Mouse (Mus musculus) cortical plate, adult 2 months (tissue): Measurements from ENCODE around the gene Misp. TPM values are rescaled to one million over a fixed set of nuclear protein-coding genes. Genes with fewer than 3 reads are reported as not detected.

Source experiments
- H3K27ac ChIP-seq: fragments of 200-500 bp; 2 replicates; pipeline ENCODE4 v1.5.1; 2012; ENCODE audit warnings: low read length, control low read depth, inconsistent platforms; ENCODE audit not compliant: insufficient read depth
- H3K4me1 ChIP-seq: fragments of 200-500 bp; 2 replicates; pipeline ENCODE4 v1.6.1; 2011; ENCODE audit warnings: low read length; ENCODE audit not compliant: control insufficient read depth, insufficient read depth
- H3K4me3 ChIP-seq: fragments of 200-500 bp; 2 replicates; pipeline ENCODE4 v1.5.1; 2011; ENCODE audit warnings: mild to moderate bottlenecking, low read length, control low read depth; ENCODE audit not compliant: insufficient read depth
- CTCF ChIP-seq: fragments of 200-500 bp; IDR thresholded peaks from 2 replicates; pipeline ENCODE4 v1.5.1; 2011; ENCODE audit warnings: mild to moderate bottlenecking, control low read depth, low read length; ENCODE audit not compliant: insufficient read depth; ENCODE audit errors: extremely low read depth
- POLR2A ChIP-seq: fragments of 200-500 bp; IDR thresholded peaks from 2 replicates; pipeline ENCODE4 v1.6.1; 2011; ENCODE audit warnings: mild to moderate bottlenecking, low read length, control low read depth; ENCODE audit not compliant: insufficient read depth; ENCODE audit errors: extremely low read depth
- polyA plus RNA-seq: library from polyadenylated mRNA; depleted of rRNA; stranded (reverse); fragments of >200 nt; gene quantifications from 2 replicates; pipeline ENCODE4 v1.2.3, GENCODE M21; 2012

Gene Misp
- polyA plus RNA-seq, 1 experiment = 0.21 TPM

DNA sequence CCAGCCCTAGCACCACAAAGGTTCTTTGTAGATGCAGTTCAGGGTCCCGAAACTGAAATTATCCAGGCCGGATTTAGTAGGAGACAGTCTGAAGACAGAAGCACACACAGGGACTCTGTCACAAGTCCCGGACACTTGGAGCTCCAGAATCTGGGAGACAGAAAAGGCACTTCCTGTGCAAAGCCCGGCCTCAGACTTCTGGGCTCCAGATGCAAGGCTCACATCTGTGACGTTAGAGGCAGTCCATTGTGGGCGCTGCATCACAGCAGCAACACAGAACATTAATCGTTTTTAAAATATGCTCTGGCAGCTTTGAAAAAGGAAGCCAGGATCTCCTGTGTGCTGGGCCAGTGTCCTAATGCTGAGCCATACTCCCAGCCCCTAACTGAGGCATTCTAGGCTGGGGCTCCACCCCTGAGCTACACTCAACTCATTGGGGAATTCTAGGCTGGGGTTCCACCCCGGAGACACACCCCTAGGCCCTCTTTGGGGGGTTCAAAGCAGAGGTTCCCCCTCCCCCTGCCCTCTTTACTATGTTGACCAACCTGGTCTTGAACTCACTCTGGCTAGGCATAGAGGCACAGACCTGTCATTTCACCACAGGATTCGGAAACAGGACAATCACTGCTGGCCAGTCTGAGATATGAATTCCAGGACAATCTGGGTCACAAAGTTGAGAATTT, 31.5 kb downstream of the Misp start:
- H3K4me3 ChIP-seq = no peak overlapping the region
- peak overlapping the region; percentile 81 for H3K27ac ChIP-seq
- peaks cover 17% of the 10 kb centered on the region for H3K4me1 ChIP-seq
- no peak for TF ChIP-seq POLR2A
- TF ChIP-seq CTCF = no peak

DNA sequence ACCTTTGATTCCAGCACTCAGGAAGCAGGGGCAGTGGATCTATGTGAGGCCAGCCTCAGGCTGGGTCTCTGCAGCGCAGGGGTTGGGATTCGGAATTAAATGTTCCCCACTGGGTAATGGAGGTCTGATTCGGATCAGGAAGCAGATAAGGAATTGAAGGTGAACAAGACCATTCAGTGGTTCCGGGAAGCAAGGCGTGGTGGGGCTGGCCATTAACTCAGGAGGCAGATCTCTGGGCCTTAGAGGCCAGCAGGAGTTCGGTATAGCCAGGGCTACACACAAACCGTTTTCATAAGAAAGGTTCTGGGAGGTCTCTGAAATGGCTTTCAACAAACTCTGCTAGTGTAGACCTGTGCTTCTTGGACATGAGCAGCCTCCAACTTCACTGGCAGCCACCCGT, 32.0 kb downstream of the Misp start:
- H3K4me1 ChIP-seq = peaks cover 22% of the 10 kb centered on the region
- H3K4me3 ChIP-seq = peak overlapping the region; percentile 37
- H3K27ac ChIP-seq = peak overlapping the region; percentile 81
- TF ChIP-seq POLR2A = no peak
- no peak for TF ChIP-seq CTCF

DNA sequence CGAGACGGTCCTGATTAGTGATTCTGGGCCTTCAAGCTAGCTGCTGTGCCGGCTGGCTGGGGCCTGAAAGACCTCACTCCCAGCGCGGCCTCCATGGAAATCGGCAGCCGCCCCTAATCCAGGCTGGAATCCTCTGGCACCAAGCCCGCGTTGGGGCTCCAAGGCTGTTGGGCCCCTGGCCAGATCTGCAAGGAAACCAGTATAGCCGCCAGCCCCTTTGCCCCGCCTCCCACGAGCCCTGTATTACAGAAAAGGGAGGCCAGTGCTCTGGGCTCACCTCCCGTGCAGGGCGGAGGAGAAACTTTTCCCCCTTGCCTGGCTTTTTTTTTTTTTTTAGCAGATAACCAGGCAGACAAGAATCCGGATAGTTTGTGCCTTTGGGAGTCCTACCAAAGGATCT, 32.6 kb downstream of the Misp start:
- H3K4me1 ChIP-seq = peaks cover 23% of the 10 kb centered on the region
- peak overlapping the region; percentile 81 for H3K27ac ChIP-seq
- no peak for TF ChIP-seq CTCF
- TF ChIP-seq POLR2A = no peak
- peak overlapping the region; percentile 37 for H3K4me3 ChIP-seq

DNA sequence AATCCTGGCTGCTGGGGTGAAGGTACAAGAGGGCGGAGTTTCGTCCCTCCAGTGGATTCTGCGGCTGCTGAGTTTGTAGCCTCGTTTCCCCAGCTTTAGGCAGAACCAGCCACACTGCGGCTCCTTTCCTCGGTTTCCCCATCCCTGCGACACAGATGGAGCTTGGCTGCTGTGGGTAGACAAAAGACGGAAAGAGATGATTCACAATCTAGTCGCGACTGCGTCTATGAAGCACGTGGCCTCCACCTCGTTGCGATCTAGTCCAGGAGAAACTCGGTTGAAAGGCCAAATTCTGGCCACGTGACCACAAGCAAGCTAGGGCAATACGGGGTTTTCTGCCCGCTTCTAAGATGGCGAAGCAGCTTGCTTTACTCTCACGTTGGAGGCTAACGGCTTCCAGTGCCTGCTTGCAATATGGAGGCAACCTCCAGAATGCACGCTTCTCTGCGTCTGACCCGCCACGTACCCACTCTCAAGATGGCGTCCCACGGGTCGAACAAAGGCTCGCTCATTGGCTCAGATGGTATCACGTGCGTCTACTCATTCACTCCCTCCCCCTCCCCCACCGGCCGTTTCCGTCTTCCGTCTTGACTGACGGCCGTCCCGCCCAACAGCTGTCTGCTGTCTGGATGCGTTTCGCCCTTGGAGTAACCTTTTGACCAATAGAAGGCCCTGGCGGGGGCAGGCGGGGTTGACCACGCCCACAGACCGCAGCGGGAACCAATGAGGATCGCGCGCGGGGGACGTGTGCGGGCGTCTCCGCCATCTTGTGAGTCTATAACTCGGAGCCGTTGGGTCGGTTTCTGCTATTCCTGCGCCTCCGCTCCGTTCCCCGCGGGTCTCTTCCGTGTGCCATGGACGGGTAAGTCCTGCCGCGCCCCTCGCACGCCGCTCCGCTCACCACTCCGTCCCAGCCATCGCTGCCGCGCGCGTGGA, 33.3 kb downstream of the Misp start, which contains the start of gene Ptbp1:
Gene Ptbp1, plus strand, starts transcription at position 568 of the 936 bp plus-strand sequence.
- peak within 1 kb of the TSS; percentile 86 for H3K4me3 ChIP-seq
- H3K4me1 ChIP-seq = peaks cover 23% of the 10 kb centered on the region
- peak within 1 kb of the TSS; percentile 92 for H3K27ac ChIP-seq
- TF ChIP-seq CTCF = no peak
- TF ChIP-seq POLR2A = peak; percentile 98

DNA sequence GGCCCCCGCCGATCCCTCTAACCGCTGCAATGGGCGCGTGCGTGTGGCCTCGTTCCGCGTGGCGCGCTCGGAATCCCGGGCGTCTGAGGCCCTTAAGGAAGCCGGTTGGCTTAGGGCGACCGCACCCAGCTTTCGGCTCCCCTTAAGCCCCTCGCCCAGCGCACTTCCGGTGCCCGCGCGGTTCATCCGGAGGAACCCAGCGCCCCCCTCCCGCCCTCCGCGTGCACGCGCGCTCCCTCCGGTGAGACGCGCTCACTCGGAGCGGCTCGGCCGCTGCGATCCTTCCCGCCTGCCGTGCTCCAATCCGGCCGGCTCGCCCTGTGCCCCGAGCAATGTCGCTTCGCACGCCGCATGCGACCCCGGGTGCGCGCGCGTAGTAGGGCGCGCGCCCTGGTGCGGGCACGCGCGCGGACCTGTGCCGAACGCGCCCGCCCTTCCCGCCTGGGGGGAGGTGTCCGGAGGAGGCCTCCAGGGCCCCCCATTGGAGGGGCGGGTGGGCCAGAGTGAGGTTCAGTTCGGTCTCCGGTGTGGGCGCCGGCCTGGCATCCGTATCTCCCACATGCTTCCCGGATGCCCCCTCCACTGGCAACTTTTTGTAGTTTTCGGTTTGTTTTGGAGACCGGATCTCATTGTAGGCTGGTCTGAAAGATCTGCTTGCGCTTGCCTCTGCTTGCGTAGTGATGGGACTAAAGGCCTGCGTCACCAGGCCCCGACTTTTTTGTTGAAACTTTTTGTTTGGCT, 34.2 kb downstream of the Misp start:
- Histone ChIP-seq H3K27ac (peak overlapping the region; percentile 92), H3K4me3 (peak overlapping the region; percentile 86), H3K4me1 (peaks cover 23% of the 10 kb centered on the region)
- TF ChIP-seq POLR2A (no peak), CTCF (no peak)

DNA sequence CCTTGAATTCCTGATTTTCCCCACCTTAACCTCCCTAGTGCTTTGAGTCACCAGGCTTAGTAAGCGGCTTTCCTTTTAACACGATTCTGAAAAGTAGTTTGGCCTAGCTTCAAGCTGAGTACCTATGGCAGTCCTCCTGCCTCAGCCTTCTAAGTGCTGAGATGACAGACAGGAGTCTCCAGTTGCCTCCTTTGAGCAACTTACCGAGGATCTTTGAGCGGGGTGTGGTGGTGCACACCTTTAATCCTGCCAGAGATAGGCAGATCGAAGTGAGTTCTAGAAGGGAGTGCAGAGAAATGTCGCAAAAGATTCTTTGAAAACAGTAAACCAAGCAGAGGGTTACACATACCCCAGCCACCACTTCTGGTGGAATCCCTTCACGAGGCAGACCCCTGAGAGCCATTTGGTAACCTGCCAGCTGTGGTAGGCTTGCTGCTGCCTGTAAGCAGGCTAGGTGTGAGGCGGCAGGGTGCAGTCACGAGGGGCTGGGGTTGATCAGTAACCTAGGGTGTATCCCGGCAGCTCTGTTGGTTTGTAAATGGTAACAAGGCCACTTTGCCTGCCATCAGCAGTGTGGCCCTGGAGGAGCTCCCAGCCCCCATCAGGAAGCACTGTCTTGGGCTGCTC, 34.9 kb downstream of the Misp start:
- H3K4me1 ChIP-seq = peaks cover 23% of the 10 kb centered on the region
- peak overlapping the region; percentile 86 for H3K4me3 ChIP-seq
- TF ChIP-seq POLR2A = no peak
- no peak for TF ChIP-seq CTCF
- H3K27ac ChIP-seq = peak overlapping the region; percentile 47

DNA sequence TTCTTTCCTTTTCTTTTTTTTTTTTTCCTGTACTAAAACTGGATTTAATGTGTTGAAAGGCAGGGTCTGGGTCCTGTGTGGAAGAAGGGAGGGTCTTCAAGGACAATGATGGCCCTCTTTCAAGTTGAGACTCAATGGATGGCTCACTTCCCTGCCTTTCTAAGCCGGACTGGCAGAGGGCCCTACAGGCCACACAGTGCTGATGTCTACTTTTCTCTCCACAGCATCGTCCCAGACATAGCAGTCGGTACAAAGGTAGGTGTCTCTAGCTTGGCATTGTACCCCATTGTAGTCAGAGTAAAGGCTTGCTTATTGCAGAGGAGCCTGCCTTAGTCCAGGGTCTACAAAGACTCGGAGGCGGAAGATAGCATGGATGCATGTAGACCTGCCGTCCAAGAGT, 35.5 kb downstream of the Misp start:
- H3K4me3 ChIP-seq = peak overlapping the region; percentile 86
- TF ChIP-seq POLR2A (no peak), CTCF (no peak)
- H3K4me1 ChIP-seq = peaks cover 23% of the 10 kb centered on the region
- H3K27ac ChIP-seq = no peak overlapping the region

DNA sequence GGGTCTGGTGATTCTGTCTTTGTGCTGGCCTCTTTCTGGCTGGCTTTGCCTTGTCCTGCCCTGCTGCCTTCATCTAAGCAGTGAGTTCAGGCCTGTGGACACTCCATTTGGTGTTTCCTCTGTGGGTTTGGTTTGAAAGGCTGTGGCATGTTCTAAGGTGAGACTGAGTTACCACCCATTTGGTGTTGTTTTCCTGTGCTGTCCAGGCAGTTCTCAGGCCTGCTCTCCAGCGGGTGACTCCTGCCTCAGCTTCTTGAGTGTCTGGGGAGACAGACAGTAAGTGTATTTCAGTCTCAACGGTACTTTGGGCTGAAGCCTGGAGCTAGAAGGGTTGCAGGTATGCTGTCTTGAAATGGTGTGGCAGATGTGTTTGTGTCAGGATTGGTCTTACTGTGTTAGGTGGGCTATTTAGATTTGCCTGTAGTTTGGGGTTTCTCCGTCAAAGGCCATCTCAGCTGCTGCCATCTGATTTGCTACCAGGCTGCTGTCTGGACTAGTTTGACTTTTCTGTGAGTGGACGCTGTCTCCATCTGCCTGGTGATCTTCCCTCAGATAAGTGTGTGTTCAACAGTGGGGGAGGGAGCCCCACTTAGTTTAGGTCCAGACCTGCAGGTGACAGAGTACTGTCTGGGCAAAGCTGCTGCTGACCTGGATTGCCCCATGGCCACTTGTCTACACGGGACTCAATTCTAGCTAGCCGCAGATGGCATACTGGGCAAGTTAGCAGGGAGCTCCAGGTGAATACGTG, 36.1 kb downstream of the Misp start:
- Histone ChIP-seq H3K27ac (no peak overlapping the region), H3K4me1 (peaks cover 21% of the 10 kb centered on the region), H3K4me3 (peak overlapping the region; percentile 86)
- no peak for TF ChIP-seq POLR2A
- no peak for TF ChIP-seq CTCF
